Mouse (Mus musculus) G1E-ER4 (cell line): Measurements from ENCODE around the gene Tle4. TPM values are rescaled to one million over a fixed set of nuclear protein-coding genes. Genes with fewer than 3 reads are reported as not detected.

Experiments used
- GATA1 ChIP-seq: IDR thresholded peaks from one replicate; pipeline ENCODE4 v1.8.0; 2012; ENCODE audit warnings: low read length, inconsistent platforms
- polyA plus RNA-seq: library from polyadenylated mRNA; stranded (reverse); fragments of >175 nt; gene quantifications from 2 replicates; pipeline ENCODE4 v1.2.3, GENCODE M21; 2012

Tle4 gene
- polyA plus RNA-seq, 1 experiment, result 5.2 TPM

DNA sequence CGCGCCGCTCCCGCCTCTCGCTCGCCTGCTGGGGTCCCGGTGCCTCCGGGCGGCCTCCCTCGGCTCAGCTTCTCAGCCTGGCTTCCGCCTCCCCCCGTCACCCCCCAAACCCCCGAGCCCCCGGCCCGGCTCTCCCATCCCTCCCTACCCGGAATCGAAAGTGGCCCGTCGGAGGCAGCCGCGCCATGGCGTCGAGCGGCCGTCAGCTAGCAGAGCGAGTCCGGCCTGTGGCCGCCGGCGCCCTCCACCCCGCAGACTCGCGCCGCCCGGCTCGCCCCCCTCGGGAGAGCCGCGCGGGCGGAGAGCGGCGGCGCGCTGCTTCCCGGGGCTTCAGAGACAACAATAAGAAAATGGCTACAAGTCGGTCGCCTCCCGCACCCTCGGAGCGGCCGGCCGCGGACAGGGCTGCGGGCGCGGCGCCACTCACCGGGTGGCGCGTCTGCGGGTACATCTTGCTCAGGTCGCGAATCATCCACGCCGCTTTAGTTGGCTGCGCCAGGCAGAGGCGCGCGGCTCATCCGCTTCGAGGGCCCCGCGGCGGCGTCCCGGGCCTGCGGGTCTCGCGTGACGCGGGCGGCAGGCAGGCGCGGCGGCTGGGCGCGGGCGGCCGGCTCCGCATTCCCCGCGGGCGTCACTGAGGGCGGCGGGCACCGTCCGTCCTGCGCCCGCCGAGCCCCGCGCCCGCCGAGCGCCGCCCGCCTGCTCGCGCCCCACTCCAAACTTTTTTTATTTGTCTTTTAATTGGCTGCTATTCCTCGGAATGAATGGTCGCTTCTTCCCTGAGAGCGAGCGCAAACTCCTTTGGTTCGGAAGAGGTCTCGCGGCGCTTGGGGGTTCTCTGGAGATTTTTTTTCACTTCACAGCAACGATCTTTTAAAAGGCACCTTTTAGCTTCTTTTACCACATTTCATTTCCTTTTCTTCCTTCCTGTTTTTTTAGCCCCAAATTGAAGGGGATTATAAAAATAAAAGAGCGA lies 622 bp downstream of the Tle4 start:
- TF ChIP-seq GATA1, result no peak

DNA sequence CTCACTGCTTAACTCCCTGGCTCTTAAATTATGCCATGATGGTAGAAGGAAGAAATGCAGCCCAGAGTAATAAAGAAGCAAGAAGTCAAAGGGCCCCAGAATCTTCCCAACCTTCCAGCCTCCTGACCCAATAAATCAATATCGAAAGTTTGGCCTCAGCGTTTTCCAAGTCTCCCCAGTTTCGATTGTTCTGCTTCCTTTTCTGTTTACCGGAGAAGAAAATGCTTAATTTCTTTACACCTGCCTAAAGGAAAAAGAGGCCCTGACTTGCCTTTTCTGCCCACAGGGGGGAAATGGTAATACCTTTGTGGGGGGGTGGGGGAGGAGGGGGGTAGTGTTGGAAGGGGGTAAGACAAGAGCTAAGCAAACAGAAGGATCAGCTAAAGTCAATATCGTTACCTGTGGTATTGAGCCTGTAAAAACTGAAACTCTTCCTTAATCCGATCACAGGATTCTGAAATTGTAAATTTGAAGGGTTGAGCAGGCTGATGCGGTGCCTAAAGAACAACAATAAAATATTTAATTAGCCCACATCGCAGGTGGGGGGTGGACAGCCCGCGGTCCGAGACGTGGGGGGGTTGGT lies 1.4 kb downstream of the Tle4 start:
- no peak for TF ChIP-seq GATA1

DNA sequence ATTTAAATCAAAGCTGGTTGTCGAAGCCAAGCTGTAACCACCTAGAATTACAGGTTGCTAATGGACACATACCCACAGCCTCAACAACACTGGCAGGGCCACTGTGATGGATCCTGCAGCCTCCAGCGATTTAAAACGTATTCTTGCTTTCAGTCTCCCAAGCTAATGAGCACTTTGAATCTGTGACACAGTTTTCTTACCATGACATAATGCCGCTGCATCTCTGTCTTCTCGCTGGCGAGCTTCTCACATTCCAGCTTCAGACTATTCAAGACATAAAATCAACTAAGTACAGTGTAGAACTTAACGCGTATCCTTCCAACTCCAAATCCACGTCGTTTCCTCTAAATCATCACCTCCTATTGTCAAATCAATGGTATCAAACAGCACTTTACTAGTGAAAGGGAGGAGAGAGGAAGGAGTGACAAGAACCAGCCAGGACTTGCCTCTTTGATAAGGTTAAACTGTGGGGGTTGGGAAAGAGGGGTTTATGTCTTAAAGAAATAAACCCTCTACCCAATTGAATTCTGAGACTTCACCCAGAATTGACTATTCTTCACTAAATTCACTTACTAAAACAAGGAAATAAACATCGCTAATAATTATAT lies 2.4 kb downstream of the Tle4 start:
- TF ChIP-seq GATA1, result no peak

DNA sequence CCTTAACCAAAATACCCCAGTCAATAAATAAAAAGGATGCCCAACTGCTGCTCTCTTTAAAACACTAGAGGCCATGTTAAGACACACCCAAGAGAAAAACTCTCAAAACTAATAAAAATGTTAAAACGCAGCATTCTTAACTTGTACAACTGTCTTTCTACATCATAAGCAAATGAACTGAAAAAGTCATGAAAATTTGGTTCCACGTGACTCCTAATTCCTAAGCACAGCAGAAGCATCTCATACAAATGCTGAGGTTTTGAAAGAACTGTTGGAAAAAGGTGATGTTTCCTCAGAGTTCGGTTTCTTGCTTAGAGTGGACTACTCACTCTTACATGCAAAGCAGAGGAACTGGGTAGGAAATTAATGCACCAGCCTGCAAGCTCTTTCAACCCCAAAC lies 3.3 kb downstream of the Tle4 start:
- TF ChIP-seq GATA1, result no peak

DNA sequence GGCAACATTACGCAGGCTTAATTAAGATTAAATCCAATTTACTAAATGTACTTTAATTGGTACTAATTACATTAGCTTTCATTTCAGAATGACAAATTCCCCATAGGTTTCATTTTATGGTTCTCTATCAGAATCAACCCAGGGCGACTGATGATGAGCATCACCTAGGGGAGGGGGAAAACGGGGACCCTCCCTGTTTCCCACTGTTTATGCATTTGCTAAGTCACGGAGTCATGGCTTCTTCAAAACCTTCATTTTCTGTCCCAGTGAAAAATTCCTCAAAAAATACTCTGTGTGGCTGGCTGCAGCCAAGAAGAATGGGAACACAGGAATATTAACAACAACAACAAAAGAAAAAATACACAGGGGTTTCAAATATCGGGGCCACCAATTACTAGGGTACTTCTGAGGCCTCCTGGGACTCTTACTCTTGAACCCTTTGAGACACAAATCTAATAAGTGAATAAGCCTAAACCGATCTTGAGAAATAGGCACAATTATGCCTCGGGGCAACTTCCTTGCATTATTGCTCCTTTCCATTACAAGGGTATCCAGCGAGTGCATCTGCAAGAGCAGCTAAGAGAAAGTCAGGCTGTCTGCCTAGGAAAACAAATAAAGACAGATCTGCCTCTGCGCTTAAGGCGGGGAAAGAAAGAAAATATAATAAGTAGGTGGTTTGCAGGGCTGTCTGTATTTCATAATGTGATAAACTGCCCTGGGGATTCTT lies 5.9 kb downstream of the Tle4 start:
- no peak for TF ChIP-seq GATA1

DNA sequence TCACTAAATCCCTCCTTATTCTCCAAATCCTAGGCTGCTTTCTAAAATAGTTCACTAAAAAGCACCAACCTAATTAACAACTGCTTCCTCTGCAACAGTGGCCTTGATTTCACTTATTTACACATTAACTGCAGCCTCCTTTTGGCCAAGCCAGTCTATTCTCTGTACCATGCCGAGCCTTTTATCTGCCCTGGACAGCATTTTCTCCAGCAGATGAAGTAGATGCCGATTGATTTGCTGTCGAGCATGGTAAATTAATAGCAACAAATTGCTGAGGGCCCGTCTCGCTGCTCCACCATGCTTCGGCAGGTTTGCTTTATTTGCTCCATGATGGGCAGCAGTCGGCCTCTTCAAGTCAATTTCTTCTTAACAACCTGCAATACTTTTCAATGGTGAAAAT lies 7.7 kb downstream of the Tle4 start:
- TF ChIP-seq GATA1, result no peak

DNA sequence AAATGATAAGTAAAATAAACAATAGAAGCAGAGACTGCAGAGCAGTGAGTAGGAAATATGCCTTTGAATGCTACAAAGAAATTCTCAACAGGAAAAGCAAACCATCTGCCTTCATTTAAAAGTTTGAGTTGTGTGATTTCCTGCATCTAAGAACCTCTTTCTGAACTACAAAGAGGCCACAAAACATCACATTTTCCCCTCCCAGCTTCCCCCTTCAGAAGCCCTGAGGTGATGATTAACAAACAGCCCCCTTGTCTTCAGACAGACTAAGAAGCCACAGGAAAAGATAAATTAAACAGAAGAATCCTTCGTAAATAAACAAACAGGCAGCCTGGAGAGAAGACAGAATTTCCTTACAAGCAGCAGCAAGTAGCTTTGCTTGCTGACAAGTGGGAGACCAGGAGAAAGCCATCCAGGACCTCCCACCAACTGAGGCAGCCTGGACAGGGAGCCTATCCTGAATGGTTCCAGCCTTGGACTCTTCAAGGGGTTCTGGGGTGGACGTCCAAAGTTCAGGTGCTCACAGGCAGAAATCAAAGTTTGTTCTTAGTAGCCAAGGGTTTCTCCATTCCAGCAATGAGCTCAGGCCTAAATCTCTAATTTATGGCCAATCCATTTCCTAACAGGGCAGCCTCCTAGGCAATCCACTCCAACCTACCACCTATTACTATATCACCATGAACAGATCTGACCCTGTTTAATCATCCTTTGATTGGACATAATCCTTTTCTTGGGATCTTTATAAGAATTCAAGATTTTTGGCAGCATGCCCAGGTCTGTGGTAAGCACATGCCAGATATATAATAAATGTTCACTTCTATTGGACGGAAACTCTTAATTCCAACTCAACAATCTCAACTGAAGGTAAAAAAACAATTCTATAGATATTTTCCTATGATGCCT lies 9.4 kb downstream of the Tle4 start:
- TF ChIP-seq GATA1, result no peak

DNA sequence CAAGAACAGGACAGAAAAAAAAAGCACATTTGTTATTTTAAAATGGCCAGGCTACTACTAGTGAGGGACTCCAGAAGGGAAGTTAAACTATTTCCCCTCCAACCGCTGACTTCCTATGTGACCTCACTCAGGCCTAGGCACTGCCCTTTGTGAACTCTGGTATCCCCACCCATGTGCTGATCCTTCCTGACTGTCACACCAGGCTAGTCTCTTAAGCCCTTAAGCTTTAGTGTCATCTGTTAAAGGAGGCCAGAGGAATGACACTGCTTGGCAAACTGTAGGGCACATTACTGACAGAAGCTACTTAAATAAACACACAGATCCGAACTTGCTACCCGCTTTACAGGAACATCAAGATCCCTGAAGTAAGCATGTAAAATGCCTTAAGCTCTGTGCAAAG lies 11.7 kb downstream of the Tle4 start:
- TF ChIP-seq GATA1, result no peak

DNA sequence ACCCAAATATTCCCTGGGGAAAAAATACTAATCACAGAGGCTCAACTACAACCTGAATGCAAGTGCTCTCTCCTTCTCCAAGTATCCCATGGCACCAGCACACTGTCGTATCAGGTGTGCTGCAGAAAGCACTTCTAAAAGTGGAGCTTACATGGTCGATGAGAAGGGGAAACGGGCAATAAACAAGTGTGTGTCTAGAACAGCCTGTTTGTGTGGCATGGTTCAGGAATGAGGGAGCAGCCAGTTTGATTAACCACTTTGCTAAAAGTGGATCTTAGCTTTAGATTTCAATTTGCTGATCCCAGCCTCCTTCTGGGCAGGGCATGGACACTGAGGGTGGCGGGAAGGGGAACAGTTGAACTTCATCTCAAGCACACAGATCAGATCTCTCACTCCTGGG lies 12.1 kb downstream of the Tle4 start:
- no peak for TF ChIP-seq GATA1

DNA sequence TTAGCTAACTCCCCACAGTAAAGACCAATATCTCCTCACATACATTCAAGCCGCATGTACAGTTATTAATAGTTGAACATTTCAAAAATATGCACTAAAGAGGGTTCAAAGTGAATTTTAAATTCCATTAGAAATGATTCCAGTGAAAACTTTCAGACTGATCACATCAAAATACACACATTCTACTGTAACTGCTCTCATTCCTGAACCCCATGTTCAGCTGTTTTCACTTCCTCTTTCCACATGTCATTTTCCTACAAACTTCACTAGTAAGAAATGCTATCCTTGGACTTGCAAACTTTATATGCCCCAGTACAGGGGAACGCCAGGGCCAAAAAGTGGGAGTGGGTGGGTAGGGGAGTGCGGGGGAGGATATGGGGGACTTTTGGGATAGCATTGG lies 12.6 kb downstream of the Tle4 start:
- no peak for TF ChIP-seq GATA1

DNA sequence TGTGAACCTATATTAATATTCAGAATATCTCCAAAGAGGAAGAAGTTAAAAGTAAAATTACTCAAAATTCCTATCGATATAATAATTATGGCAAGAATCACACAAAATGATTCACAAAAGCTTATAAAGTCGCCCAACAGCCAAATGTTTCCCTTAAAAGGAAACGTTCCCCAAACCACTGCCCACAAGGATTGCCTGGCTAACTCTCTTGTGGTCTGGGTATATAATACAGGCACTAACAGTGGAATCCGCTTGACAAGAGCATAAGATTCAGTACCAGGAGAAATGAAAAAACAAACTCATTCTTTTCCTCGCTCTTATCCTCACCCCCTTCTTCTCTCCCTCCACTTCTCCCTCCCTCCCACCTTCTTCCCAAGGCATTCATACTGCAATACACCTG lies 19.2 kb downstream of the Tle4 start:
- TF ChIP-seq GATA1, result no peak

DNA sequence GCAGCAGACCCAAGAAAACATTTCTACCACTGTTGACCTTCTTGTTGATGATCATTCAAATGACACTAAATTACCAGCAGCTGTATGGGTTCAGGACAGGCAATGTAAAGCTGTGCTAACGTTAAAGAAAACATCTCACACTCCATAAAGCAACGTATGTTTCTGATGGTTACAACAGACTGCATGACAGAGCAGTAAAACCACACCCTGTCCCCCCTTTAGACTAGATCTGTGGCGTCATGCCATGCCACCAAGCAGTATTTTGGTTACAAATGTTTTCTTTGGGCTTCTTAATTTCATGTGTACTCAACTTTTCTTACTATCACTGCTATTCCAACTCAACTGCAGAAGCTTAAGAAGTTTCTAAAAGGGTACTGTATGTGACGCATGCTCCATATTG lies 19.8 kb downstream of the Tle4 start:
- no peak for TF ChIP-seq GATA1

DNA sequence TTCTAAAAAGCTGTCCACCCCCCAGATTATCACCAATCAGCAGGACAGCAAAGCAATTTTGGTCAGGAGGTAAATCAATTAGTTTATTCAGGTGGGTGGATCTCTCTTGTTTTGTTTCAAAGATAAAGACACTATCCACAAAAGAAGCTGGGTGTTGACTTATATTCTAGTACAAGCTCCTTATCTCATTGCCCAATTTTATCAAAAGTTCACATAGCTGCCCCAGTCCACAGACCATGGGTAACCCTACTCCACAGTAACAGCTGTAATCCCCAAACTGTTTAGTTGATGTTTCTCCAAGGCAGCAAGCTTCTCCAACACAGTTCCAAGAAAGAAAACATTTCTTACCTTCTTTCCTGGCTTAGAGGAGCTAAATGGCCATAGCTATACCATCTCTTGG lies 21.5 kb downstream of the Tle4 start:
- TF ChIP-seq GATA1, result no peak

DNA sequence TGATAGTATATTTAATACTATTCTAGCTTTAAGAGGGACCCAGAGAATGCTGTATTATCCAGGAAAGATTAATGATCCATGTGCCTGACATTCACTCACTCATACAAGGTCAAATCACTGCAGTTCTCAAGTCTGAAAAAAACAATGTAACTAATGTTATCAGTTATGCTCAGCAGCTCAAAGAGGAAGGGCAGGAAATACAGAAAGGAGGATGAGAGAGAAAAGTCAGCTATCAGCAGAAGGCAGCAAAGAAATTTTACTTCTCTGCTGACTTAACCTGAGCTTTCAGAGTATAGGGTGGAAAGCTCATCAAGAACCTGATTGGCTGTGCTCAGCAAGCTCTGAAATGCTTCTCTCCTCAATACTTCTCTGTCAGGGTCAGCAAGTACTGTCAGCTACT lies 29.0 kb downstream of the Tle4 start:
- no peak for TF ChIP-seq GATA1

DNA sequence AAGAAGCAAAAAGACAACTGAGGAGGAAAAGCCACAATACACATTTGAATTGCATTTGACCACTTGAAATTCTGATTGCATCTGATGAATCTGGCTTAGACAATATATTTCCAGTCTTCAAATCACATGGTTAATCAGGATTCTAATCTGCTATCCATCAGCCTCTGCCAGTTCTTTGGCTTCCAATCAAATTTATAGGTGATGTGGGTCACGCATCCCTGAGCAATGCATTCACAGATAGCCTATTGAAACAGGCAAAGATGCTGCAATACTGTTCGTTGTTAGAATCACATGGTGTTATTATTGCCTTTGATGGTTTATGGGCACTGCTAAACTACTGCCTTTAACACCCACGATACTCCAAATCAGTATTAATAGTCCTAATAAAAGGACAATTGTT lies 30.8 kb downstream of the Tle4 start:
- TF ChIP-seq GATA1, result no peak
